Mouse (Mus musculus): ENCODE results near the gene Theg. TPM values are rescaled to one million over a fixed set of nuclear protein-coding genes. Genes with fewer than 3 reads are reported as not detected.

Theg gene
- polyA plus RNA-seq (2016; fragmentation: Nextera tagmentation; extraction: Ambion mirVana), result not detected in 2 replicates

- Histone ChIP-seq H3K36me3 (no peaks in the 10 kb centered on the region), H3K4me1 (replicated peaks) (no peaks in the 10 kb centered on the region), H3K27me3 (ENCODE audit: insufficient read depth, poor library complexity, severe bottlenecking) (no peaks in the 10 kb centered on the region), H3K4me3 (no peak within 1 kb of the TSS), H3K27ac (no peak within 1 kb of the TSS), H3K9me3 (no peaks in the 10 kb centered on the region)
- DNase-seq (ENCODE audit: low spot score), result no peak
- WGBS, result 85% methylated on average over 5 of the region's 5 CpGs
These were observed at the start of gene Theg for GRCm38 (mm10) chr10:79587061-79587751. Theg (minus strand) TSS chr10:79587331.

GRCm38 (mm10) chr10:79636287-79636686, 49.2 kb upstream of the Theg start:
- Histone ChIP-seq H3K27ac (0 out of 2 replicates have a peak overlapping the region, but pooled peaks have one; percentile 94), H3K36me3 (no peaks in the 10 kb centered on the region), H3K4me3 (peak overlapping the region; percentile 86), H3K9me3 (no peaks in the 10 kb centered on the region), H3K4me1 (replicated peaks) (peaks cover 54% of the 10 kb centered on the region), H3K27me3 (ENCODE audit: insufficient read depth, poor library complexity, severe bottlenecking) (peaks cover 33% of the 10 kb centered on the region)
- DNase-seq (ENCODE audit: low spot score), result no peak
- 81% methylated on average over 8 of the region's 8 CpGs for WGBS

GRCm38 (mm10) chr10:79633006-79633777, 46.1 kb upstream of the Theg start:
- WGBS, result 86% methylated on average over 17 of the region's 17 CpGs
- Histone ChIP-seq H3K4me3 (no peak overlapping the region), H3K4me1 (replicated peaks) (peaks cover 35% of the 10 kb centered on the region), H3K27me3 (ENCODE audit: insufficient read depth, poor library complexity, severe bottlenecking) (peaks cover 9% of the 10 kb centered on the region), H3K9me3 (0 out of 2 replicates have a peak, but pooled peaks cover 5% of the 10 kb centered on the region), H3K36me3 (peaks cover 11% of the 10 kb centered on the region), H3K27ac (peak overlapping the region; percentile 23; the same call in 1 of the 2 replicates)
- DNase-seq (ENCODE audit: low spot score), result no peak

GRCm38 (mm10) chr10:79631432-79631831, 44.3 kb upstream of the Theg start:
- no peak for DNase-seq (ENCODE audit: low spot score)
- Histone ChIP-seq H3K4me3 (no peak overlapping the region), H3K9me3 (0 out of 2 replicates have a peak, but pooled peaks cover 5% of the 10 kb centered on the region), H3K27ac (no peak overlapping the region), H3K36me3 (peaks cover 16% of the 10 kb centered on the region), H3K4me1 (replicated peaks) (peaks cover 17% of the 10 kb centered on the region), H3K27me3 (ENCODE audit: insufficient read depth, poor library complexity, severe bottlenecking) (no peaks in the 10 kb centered on the region)
- whole genome bisulfite sequencing, result 76% methylated on average over 4 of the region's 4 CpGs

GRCm38 (mm10) chr10:79628377-79628776, 41.2 kb upstream of the Theg start:
- 87% methylated on average over 5 of the region's 5 CpGs for WGBS
- 0 out of 2 replicates have a peak, but pooled peaks cover 5% of the 10 kb centered on the region for H3K9me3 ChIP-seq
- peaks cover 9% of the 10 kb centered on the region for H3K4me1 ChIP-seq (replicated peaks)
- H3K27ac ChIP-seq, result no peak overlapping the region
- H3K36me3 ChIP-seq, result peaks cover 29% of the 10 kb centered on the region
- no peaks in the 10 kb centered on the region for H3K27me3 ChIP-seq (ENCODE audit: insufficient read depth, poor library complexity, severe bottlenecking)
- DNase-seq (ENCODE audit: low spot score), result no peak
- no peak overlapping the region for H3K4me3 ChIP-seq

GRCm38 (mm10) chr10:79626156-79626555, 39.0 kb upstream of the Theg start:
- H3K27ac ChIP-seq, result no peak overlapping the region
- 0 out of 2 replicates have a peak, but pooled peaks cover 5% of the 10 kb centered on the region for H3K9me3 ChIP-seq
- H3K36me3 ChIP-seq, result peaks cover 29% of the 10 kb centered on the region
- WGBS, result 88% methylated on average over 10 of the region's 10 CpGs
- no peak for DNase-seq (ENCODE audit: low spot score)
- H3K27me3 ChIP-seq (ENCODE audit: insufficient read depth, poor library complexity, severe bottlenecking), result no peaks in the 10 kb centered on the region
- peaks cover 12% of the 10 kb centered on the region; the same call in 1 of the 2 replicates for H3K4me1 ChIP-seq (replicated peaks)
- H3K4me3 ChIP-seq, result no peak overlapping the region

- 85% methylated on average over 9 of the region's 9 CpGs for WGBS
- no peak for DNase-seq (ENCODE audit: low spot score)
- H3K9me3 ChIP-seq, result 0 out of 2 replicates have a peak, but pooled peaks cover 2% of the 10 kb centered on the region
- peaks cover 16% of the 10 kb centered on the region for H3K4me1 ChIP-seq (replicated peaks)
- no peak overlapping the region for H3K4me3 ChIP-seq
- H3K27me3 ChIP-seq (ENCODE audit: insufficient read depth, poor library complexity, severe bottlenecking), result no peaks in the 10 kb centered on the region
- no peak overlapping the region for H3K27ac ChIP-seq
- peaks cover 32% of the 10 kb centered on the region for H3K36me3 ChIP-seq
These were observed 38.3 kb upstream of the Theg start for GRCm38 (mm10) chr10:79625398-79625797.

GRCm38 (mm10) chr10:79623950-79624349, 36.8 kb upstream of the Theg start:
- Histone ChIP-seq H3K4me3 (no peak overlapping the region), H3K9me3 (no peaks in the 10 kb centered on the region), H3K27me3 (ENCODE audit: insufficient read depth, poor library complexity, severe bottlenecking) (no peaks in the 10 kb centered on the region), H3K27ac (0 out of 2 replicates have a peak overlapping the region, but pooled peaks have one; percentile 23), H3K4me1 (replicated peaks) (peaks cover 19% of the 10 kb centered on the region), H3K36me3 (peaks cover 36% of the 10 kb centered on the region)
- DNase-seq (ENCODE audit: low spot score), result no peak
- WGBS, result 70% methylated on average over 12 of the region's 12 CpGs

- 89% methylated on average over 5 of the region's 5 CpGs for WGBS
- no peak overlapping the region for H3K4me3 ChIP-seq
- H3K27ac ChIP-seq, result no peak overlapping the region
These were observed 29.2 kb upstream of the Theg start for GRCm38 (mm10) chr10:79616376-79616775.

GRCm38 (mm10) chr10:79615860-79616259, 28.7 kb upstream of the Theg start:
- WGBS, result 6% methylated on average over 8 of the region's 8 CpGs
- Histone ChIP-seq H3K27me3 (ENCODE audit: insufficient read depth, poor library complexity, severe bottlenecking) (peaks cover 34% of the 10 kb centered on the region), H3K27ac (0 out of 2 replicates have a peak overlapping the region, but pooled peaks have one; percentile 29), H3K4me3 (no peak overlapping the region), H3K4me1 (replicated peaks) (peaks cover 53% of the 10 kb centered on the region), H3K9me3 (no peaks in the 10 kb centered on the region), H3K36me3 (peaks cover 21% of the 10 kb centered on the region)
- DNase-seq (ENCODE audit: low spot score), result peak; percentile 44

More at GRCm38 (mm10) chr10:79616376-79616775, 29.2 kb upstream of the Theg start:
- Histone ChIP-seq H3K36me3 (peaks cover 21% of the 10 kb centered on the region), H3K4me1 (replicated peaks) (peaks cover 50% of the 10 kb centered on the region), H3K27me3 (ENCODE audit: insufficient read depth, poor library complexity, severe bottlenecking) (peaks cover 29% of the 10 kb centered on the region), H3K9me3 (no peaks in the 10 kb centered on the region)
- no peak for DNase-seq (ENCODE audit: low spot score)

- H3K9me3 ChIP-seq, result no peaks in the 10 kb centered on the region
- H3K36me3 ChIP-seq, result peaks cover 6% of the 10 kb centered on the region
- H3K4me1 ChIP-seq (replicated peaks), result peaks cover 46% of the 10 kb centered on the region
- peak overlapping the region; percentile 64 for H3K4me3 ChIP-seq
- DNase-seq (ENCODE audit: low spot score), result no peak
- peak overlapping the region; percentile 74; the same call in 1 of the 2 replicates for H3K27ac ChIP-seq
- peaks cover 50% of the 10 kb centered on the region for H3K27me3 ChIP-seq (ENCODE audit: insufficient read depth, poor library complexity, severe bottlenecking)
- WGBS, result 73% methylated on average over 1 of the region's 1 CpGs
These were observed 27.1 kb upstream of the Theg start for GRCm38 (mm10) chr10:79614305-79614643.

- Histone ChIP-seq H3K36me3 (peaks cover under 1% of the 10 kb centered on the region; the same call in 1 of the 2 replicates), H3K9me3 (no peaks in the 10 kb centered on the region), H3K4me3 (peak within 1 kb of the TSS; percentile 64), H3K27ac (peak within 1 kb of the TSS; percentile 74), H3K27me3 (ENCODE audit: insufficient read depth, poor library complexity, severe bottlenecking) (peaks cover 54% of the 10 kb centered on the region), H3K4me1 (replicated peaks) (peaks cover 46% of the 10 kb centered on the region)
- WGBS, result 2% methylated on average over 60 of the region's 60 CpGs
- peak; percentile 83 for DNase-seq (ENCODE audit: low spot score)
These were observed 26.6 kb upstream of the Theg start, which contains the start of gene C2cd4c for GRCm38 (mm10) chr10:79613578-79614304. C2cd4c (minus strand) TSS chr10:79614025.

Data from hindbrain, embryonic 10.5 days (tissue).